Mouse (Mus musculus) heart, postnatal 0 days (tissue): ENCODE results near the gene C1ql1. TPM values are rescaled to one million over a fixed set of nuclear protein-coding genes. Genes with fewer than 3 reads are reported as not detected.

ENCODE experiments used
- ATAC-seq: fragments of 200-750 bp; cut with Nextera tagmentation; 2 replicates; pipeline ENCODE4 v1.8.0; 2017; ENCODE audit warnings: low read depth, moderate number of reproducible peaks, moderate library complexity; ENCODE audit not compliant: insufficient read depth
- DNase-seq: peaks from one replicate; pipeline ENCODE4 v3.0.0-alpha.2; 2016; ENCODE audit warnings: low spot score
- H3K27ac ChIP-seq: fragments of 300-500 bp; sonication (generic); 2 replicates; pipeline ENCODE4 v1.5.1; 2014; ENCODE audit warnings: low read depth, mild to moderate bottlenecking
- H3K27me3 ChIP-seq: fragments of 300-500 bp; sonication (generic); 2 replicates; pipeline ENCODE4 v1.6.1; 2014; ENCODE audit warnings: low read length, mixed read lengths; ENCODE audit not compliant: control insufficient read depth, insufficient read depth
- H3K36me3 ChIP-seq: fragments of 300-500 bp; sonication (generic); replicated peaks from 2 replicates; pipeline ENCODE4 v1.6.1; 2014; ENCODE audit warnings: low read length, mixed read lengths; ENCODE audit not compliant: control insufficient read depth, insufficient read depth
- H3K4me1 ChIP-seq: fragments of 300-500 bp; sonication (generic); 2 replicates; pipeline ENCODE4 v1.6.1; 2014; ENCODE audit warnings: antibody characterized with exemption; ENCODE audit not compliant: control insufficient read depth, insufficient read depth
- H3K4me2 ChIP-seq: fragments of 300-500 bp; sonication (generic); 2 replicates; pipeline ENCODE4 v1.6.1; 2014; ENCODE audit warnings: low read depth, mild to moderate bottlenecking, low read length, moderate library complexity
- H3K4me3 ChIP-seq: fragments of 300-500 bp; sonication (generic); 2 replicates; pipeline ENCODE4 v1.5.1; 2014; ENCODE audit warnings: low read depth, low read length
- H3K9ac ChIP-seq: fragments of 300-500 bp; sonication (generic); replicated peaks from 2 replicates; pipeline ENCODE4 v1.6.1; 2014; ENCODE audit warnings: low read depth, low read length, mixed read lengths
- H3K9me3 ChIP-seq: fragments of 300-500 bp; sonication (generic); replicated peaks from 2 replicates; pipeline ENCODE4 v1.6.1; 2016; ENCODE audit warnings: low read length; ENCODE audit not compliant: control insufficient read depth
- CTCF ChIP-seq: IDR thresholded peaks from 2 replicates; pipeline ENCODE4 v1.5.1; 2016; ENCODE audit warnings: antibody characterized with exemption, control low read depth, low read depth
- EP300 ChIP-seq: IDR thresholded peaks from 2 replicates; pipeline ENCODE4 v1.6.1; 2016; ENCODE audit warnings: antibody characterized with exemption, low read depth
- WGBS: fragments of 180-500 bp; shearing (Covaris S2); extraction: QIAGEN DNeasy Blood & Tissue Kit; methylation state at CpG from one replicate; pipeline ENCODE4 v1.1.7; 2014; 5-methylcytosine and 5-hydroxymethylcytosine counted together
- polyA plus RNA-seq: library from polyadenylated mRNA; unstranded; fragments of >200 nt; fragmentation: Nextera tagmentation; extraction: Ambion mirVana; gene quantifications from 2 replicates; pipeline ENCODE4 v1.2.1, GENCODE M21; 2015
- total RNA-seq: library from RNA; depleted of rRNA; stranded (reverse); fragments of >200 nt; gene quantifications from 2 replicates; pipeline ENCODE4 v1.2.3, GENCODE M21; 2014; ENCODE audit warnings: low replicate concordance

The C1ql1 gene
- total and polyA plus RNA-seq, 2 experiments from 2014 or later = not detected

- Histone ChIP-seq H3K27ac (no peak overlapping the region), H3K27me3 (peaks cover 8% of the 10 kb centered on the region), H3K36me3 (no peaks in the 10 kb centered on the region), H3K4me3 (no peak overlapping the region), H3K4me1 (peaks cover 10% of the 10 kb centered on the region; the same call in 1 of the 2 replicates), H3K4me2 (no peak overlapping the region), H3K9ac (no peak overlapping the region), H3K9me3 (no peaks in the 10 kb centered on the region)
- ATAC-seq (no peak), DNase-seq (no peak)
- WGBS = 80% methylated on average over 1 of the region's 1 CpGs
- TF ChIP-seq CTCF (no peak), EP300 (no peak)
These were observed 12.4 kb upstream of the C1ql1 start for GRCm38 (mm10) chr11:102958870-102959269.

GRCm38 (mm10) chr11:102958431-102958830 is 11.9 kb upstream of the C1ql1 start:
- Histone ChIP-seq H3K4me3 (no peak overlapping the region), H3K4me1 (peaks cover 6% of the 10 kb centered on the region; the same call in 1 of the 2 replicates), H3K36me3 (no peaks in the 10 kb centered on the region), H3K4me2 (no peak overlapping the region), H3K9ac (no peak overlapping the region), H3K9me3 (no peaks in the 10 kb centered on the region), H3K27ac (no peak overlapping the region), H3K27me3 (peaks cover 7% of the 10 kb centered on the region)
- DNase-seq = no peak
- TF ChIP-seq CTCF (no peak), EP300 (no peak)
- no peak for ATAC-seq
- WGBS = 88% methylated on average over 6 of the region's 6 CpGs

GRCm38 (mm10) chr11:102957692-102958091 is 11.2 kb upstream of the C1ql1 start:
- Histone ChIP-seq H3K4me3 (no peak overlapping the region), H3K27ac (no peak overlapping the region), H3K27me3 (0 out of 2 replicates have a peak, but pooled peaks cover 5% of the 10 kb centered on the region), H3K36me3 (no peaks in the 10 kb centered on the region), H3K4me1 (0 out of 2 replicates have a peak, but pooled peaks cover 3% of the 10 kb centered on the region), H3K9me3 (no peaks in the 10 kb centered on the region), H3K4me2 (no peak overlapping the region), H3K9ac (no peak overlapping the region)
- TF ChIP-seq EP300 = no peak
- TF ChIP-seq CTCF = no peak
- DNase-seq = no peak
- 67% methylated on average over 8 of the region's 8 CpGs for WGBS
- no peak for ATAC-seq

GRCm38 (mm10) chr11:102956962-102957614 is 10.6 kb upstream of the C1ql1 start:
- TF ChIP-seq CTCF (no peak), EP300 (no peak)
- no peak for DNase-seq
- ATAC-seq = no peak
- Histone ChIP-seq H3K9ac (no peak overlapping the region), H3K27ac (no peak overlapping the region), H3K27me3 (0 out of 2 replicates have a peak, but pooled peaks cover 5% of the 10 kb centered on the region), H3K9me3 (no peaks in the 10 kb centered on the region), H3K4me1 (0 out of 2 replicates have a peak, but pooled peaks cover 3% of the 10 kb centered on the region), H3K4me2 (no peak overlapping the region), H3K36me3 (no peaks in the 10 kb centered on the region), H3K4me3 (no peak overlapping the region)
- WGBS = 39% methylated on average over 16 of the region's 16 CpGs

- Histone ChIP-seq H3K4me1 (0 out of 2 replicates have a peak, but pooled peaks cover 7% of the 10 kb centered on the region), H3K4me2 (no peak overlapping the region), H3K27ac (no peak overlapping the region), H3K9me3 (no peaks in the 10 kb centered on the region), H3K27me3 (peaks cover 37% of the 10 kb centered on the region), H3K36me3 (no peaks in the 10 kb centered on the region), H3K4me3 (no peak overlapping the region), H3K9ac (no peak overlapping the region)
- DNase-seq = no peak
- 43% methylated on average over 6 of the region's 6 CpGs for WGBS
- no peak for TF ChIP-seq CTCF
- TF ChIP-seq EP300 = no peak
- ATAC-seq = no peak
These were observed 6.4 kb upstream of the C1ql1 start for GRCm38 (mm10) chr11:102952922-102953321.
